Mouse (Mus musculus) embryo, embryonic 9.5 days (tissue): ENCODE measurements around the gene Gdf11.

Experiments used
- DNase-seq: peaks from one replicate; pipeline ENCODE4 v3.0.0-alpha.2; 2017; ENCODE audit errors: extremely low spot score

Gdf11 gene

GRCm38 (mm10) chr10:128891296-128892094 is at the start of gene Gdf11:
Gene Gdf11, minus strand, starts transcription at chr10:128891718.
- DNase-seq, result peak; percentile 83

- no peak for DNase-seq
Observed at GRCm38 (mm10) chr10:128940475-128941061, 49.0 kb upstream of the Gdf11 start.

DNA sequence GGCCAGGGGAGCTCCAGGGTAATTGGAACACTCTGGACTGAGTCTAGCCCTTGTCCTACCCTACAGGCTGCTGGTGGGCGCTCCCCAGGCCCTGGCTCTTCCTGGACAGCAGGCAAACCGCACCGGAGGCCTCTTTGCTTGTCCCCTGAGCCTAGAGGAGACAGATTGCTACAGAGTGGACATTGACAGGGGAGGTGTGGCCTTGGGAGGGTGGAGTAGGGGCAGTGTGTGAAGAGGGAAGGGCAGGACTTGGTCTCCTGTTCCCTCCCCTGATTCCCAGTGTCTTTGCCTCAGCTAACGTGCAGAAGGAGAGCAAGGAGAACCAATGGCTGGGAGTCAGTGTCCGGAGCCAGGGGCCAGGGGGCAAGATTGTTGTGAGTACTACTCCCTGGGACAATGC is 47.5 kb upstream of the Gdf11 start:
- DNase-seq, result no peak

DNA sequence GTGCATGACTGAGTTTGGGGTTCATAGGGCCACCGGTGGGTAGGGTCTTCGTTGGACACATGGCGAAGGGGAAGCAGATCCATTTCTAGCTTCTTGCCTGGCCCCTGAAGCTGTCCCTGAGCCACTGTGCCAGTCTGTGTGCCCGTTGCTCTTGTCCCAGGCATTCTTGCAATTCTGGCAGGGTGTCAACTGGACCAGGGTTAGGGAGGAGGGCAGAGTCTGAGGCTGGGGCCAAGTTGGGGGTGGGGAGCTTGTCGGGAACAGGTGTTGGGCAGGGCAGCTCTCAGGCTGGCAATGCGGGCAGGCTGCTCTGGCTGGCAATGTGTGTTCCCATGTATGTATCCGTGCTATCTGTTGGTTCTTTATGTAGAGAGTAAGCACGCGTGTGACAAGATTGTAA is 46.9 kb upstream of the Gdf11 start:
- no peak for DNase-seq

DNA sequence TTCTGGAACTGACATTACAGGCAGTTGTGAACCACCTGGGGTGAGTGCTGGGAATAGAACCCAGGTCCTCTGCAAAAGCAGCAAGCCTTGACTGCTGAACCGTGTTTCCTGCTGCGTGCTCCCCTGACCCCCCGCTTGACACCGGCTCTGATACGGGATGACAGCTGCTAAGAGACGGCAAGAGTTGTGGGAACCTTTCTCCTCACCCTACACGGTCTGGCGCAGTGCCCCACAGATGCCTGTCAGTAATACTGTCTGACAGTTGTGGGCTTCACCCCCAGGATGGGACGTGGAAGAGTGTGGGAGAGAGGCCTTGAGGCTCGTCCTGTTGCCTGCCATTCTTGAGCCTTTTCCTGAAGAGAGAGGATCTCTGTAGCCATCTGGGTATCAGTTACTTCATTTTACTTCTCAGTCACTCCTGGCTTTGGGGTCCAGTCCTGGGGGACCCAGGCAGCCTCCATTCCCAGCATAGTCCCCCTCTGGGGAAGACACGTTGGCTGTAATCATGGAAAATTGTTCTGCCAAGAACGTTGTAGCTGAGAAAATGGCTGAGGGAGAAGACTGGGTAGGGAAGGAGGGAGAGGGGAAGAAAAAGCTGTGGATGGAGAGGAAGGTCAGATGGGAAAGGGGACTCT is 46.4 kb upstream of the Gdf11 start:
- no peak for DNase-seq

GRCm38 (mm10) chr10:128935826-128936440 is 44.4 kb upstream of the Gdf11 start:
- no peak for DNase-seq

DNA sequence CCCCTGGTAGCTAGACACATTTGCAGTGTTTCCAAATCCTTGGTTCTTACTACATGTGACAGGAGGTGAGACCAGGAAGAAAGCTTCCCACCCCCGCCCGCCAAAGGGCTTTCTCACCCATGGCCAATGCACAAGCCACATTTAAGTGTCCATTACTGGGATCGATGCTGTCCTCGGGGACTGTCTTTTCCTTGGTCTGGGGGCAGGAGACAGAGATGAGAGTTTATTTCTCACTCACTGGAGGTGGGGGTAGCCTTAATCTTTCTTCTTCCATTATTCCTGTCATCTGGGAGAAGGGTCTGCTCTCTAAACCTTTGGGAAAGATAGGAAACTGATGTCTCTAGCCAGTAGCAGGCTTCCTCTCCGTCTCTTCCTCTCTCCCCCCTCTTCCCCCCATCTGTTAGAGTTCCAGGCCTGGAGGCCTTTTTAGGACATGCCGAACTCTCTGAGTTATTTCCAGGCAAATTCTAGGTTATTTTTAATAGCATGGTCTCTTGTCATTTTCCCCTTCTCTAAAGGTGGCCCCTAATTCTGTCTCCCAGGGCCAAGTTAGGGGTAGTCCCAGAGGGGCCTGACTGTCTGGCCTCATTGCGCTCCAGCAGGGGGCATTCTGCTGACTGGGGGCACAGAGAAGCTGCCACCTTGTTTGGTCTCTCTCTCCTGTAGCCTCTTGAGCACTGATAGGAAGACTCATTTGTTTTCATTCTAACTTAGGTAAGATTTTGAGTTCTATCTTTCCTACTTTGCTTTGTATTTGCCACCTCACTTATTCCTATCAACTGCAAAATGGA is 43.7 kb upstream of the Gdf11 start:
- DNase-seq, result no peak

DNA sequence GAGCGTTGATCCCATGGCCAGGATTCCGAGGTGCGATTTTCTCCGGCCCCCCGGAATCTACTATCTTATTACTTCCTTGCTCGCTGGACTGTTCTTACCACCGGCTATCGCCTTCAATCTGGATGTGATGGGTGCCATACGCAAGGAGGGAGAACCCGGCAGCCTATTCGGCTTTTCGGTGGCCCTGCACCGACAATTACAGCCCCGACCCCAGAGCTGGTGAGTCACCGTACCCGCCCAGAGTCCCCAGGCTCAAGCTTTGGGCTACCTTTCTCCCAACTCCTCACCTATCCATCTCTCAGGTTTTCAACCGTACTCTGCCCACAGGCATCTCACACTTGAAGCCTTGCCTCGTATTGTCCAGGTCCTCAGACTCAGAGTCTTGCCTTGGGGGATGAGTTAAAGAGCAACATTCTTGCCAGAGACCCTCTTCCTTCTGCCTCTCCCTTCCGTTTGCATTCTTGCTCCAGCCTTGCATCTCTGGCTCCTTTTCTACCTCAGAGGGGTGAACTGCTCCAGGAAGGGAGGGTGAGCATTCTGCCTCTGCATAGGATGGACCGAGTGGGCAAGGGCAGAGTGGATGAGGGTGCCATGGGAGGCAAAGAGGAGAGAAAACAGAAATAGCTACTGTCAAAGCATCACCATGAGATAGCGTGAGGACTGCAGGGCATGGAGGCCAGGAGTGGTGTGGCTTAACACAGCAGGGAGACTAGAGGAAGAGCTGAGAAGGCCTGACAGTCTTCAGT is 42.6 kb upstream of the Gdf11 start:
- DNase-seq, result no peak

DNA sequence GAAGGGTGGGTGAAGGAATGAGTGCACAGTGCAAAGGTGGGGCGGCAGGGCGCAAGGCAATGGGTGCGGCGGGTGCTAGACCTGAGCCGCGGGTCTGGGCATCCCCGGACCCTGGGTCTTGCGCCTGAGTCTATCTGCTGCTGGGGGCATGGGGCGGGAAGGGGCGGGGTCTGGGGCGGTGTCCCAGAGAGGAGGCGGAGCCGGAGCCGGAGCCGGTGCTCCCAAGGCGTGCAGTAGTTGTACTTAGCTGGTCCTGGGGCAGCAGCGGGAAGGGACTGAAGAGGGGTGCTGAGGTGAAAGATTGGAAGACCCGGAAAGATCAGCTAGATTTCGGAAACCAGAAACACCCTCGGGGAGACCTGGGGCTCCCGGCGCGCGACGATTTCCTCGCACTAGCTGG is 42.1 kb upstream of the Gdf11 start, which contains the start of gene Itga7:
TSS of gene Itga7 (plus strand) at position 245 of the 400 bp plus-strand sequence.
- peak; percentile 71 for DNase-seq

GRCm38 (mm10) chr10:128931441-128931840 is 39.9 kb upstream of the Gdf11 start:
- DNase-seq, result no peak

DNA sequence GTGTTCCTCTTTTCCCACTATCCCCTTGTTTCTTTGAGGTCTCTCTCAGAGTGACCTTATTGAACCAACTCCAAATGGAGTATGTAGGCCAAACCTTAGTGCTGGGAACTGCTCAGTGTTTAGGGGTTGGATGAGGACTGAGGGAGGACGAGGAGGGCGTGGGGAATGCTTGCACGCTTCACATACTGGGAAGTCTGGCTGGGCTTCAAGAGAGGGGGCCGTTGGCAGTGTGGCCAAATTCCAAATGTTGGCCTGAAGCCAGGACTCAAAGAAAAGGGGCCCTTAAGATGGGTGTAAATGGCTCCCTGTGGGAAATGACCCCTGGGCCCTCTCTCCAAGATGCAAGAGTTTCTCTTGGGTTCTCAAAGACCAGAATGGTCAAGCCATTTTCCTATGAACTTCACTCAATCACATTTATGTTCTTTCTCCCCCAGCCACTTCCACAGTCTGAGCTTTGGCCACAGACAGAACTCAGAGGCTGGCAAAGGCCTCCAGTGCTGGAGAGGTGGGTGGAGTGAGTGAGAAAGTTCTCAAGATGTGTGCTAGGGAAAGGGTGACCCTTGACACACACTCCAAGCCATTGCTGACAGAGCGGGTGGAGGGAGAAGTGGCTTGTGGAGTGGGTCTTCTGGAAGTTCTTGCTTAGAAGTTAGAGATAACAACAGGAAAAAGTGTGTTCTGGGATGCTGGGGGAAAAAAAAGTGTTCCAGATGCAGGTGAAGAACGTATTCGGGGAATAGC is 38.3 kb upstream of the Gdf11 start:
- DNase-seq, result no peak

GRCm38 (mm10) chr10:128928356-128928755 is 36.8 kb upstream of the Gdf11 start:
- DNase-seq, result no peak

DNA sequence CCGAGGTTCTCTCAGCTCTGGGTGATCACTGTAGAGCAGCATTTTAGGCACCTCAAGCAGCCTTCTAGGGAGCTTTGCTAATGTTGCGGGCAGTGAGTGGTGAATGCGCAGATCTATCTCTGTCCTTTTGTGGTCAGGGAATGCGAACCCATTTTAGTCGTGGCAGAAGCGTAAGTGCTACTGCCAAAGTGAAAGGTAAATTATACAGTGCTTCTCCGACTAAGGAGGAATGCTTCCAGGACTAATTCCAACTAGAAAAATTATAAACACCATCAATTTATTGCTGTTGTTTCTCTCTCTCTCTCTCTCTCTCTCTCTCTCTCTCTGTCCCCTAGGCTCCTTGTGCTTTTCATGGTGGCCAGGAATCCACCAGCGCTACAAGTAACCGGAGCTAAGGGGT is 32.4 kb upstream of the Gdf11 start, which contains the start of gene Bloc1s1:
TSS of gene Bloc1s1 (minus strand) at position 101 of the 400 bp plus-strand sequence.
- no peak for DNase-seq

DNA sequence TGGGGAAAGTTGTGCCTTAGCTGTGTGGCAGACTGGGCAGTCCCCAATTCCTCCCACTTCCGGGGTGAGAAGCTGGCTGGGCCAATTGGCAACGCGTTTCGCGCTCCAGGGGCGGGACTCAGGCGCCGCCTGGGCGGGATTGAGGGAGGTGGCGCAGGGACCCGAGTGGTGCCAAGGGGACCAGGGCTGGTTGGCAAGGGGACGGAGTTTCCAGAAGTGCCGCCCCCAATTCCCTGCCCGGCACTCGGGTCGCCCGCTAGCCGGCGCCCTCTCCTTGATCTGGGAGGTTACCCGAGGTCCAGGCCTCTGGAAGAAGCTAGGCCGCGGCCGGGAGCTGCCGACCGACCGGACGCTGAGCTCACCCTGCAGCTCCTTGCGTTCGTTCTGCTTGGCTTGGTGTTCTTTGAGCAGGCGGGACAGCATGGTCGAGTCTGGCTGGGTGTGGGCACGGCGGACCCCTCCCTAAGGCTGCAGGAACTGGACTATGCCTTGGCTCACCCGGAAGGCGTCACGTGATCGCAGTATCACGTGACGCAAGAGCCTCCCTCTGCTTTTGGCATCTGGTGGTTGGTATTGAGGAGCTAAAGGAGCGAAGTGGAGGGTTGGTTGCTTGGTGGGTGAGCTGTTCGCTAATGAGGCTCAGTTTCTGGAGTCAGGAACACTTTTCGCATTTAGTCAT is 31.6 kb upstream of the Gdf11 start:
- DNase-seq, result peak; percentile 85

- no peak for DNase-seq
Observed at GRCm38 (mm10) chr10:128922822-128923012, 31.2 kb upstream of the Gdf11 start, which contains the start of gene Rdh5. Gene Rdh5, minus strand, starts transcription at chr10:128922888.

GRCm38 (mm10) chr10:128921883-128922821 is 30.6 kb upstream of the Gdf11 start:
- no peak for DNase-seq

GRCm38 (mm10) chr10:128921251-128921650 is 29.7 kb upstream of the Gdf11 start:
- DNase-seq, result no peak

DNA sequence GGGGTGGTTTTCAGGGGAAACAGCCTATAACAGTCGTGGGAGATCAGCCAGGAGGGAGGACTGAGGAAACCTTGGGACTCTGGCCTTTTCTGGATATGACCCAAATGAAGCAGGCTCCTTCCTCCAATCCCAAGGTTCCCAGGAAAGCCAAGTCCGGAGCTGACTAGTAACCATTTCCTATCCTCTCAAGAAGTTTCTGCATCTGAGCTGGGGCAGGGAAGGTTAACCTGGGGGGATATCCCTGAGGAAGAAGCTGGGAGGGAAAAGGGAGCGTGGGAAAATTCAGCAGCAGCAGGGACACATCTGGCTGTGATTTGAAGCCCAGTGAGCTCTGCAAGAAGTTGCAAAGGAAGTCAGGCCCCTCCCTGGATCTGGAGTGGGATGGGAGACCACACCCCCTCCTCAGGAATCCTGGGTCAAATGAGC is 29.2 kb upstream of the Gdf11 start:
- no peak for DNase-seq

GRCm38 (mm10) chr10:128919966-128920365 is 28.4 kb upstream of the Gdf11 start:
- DNase-seq, result no peak
